8 mouse cellular contexts compared by ENCODE assay signal in genomic region chr1:167598255-167599081, GRCm38 (mm10). TPM values are rescaled to one million over a fixed set of nuclear protein-coding genes. Genes with fewer than 3 reads are reported as not detected.
DNase-seq lines count a peak whose midpoint lies in the region; ATAC-seq and TF ChIP-seq lines count a peak whose summit lies in the region.

TSS of gene Rxrg (plus strand) at chr1:167598384.

- under 1% methylated on average over 40 of the region's 40 CpGs for WGBS in hindbrain, embryonic 11.5 days
- WGBS in lung, postnatal 0 days, result 1% methylated on average over 40 of the region's 40 CpGs

- ATAC-seq in hindbrain, embryonic 11.5 days (ENCODE audit: low FRiP score), result peak; percentile 87
- peak; percentile 92 for ATAC-seq in lung, postnatal 0 days

- no peak for TF ChIP-seq EP300 in lung, postnatal 0 days (IDR thresholded peaks at IDR 0.05)

- H3K9ac ChIP-seq in hindbrain, embryonic 11.5 days (ENCODE audit: low read depth, low read length), result peak within 1 kb of the TSS; percentile 45; the same call in 1 of the 2 replicates
- no peak within 1 kb of the TSS for H3K9ac ChIP-seq in lung, postnatal 0 days (replicated peaks; ENCODE audit: low read depth)

- H3K27ac ChIP-seq in brown adipose tissue, adult 24 weeks (replicated peaks; ENCODE audit: low read depth, low read length), result no peak within 1 kb of the TSS
- no peak within 1 kb of the TSS; the same call in 1 of the 2 replicates for H3K27ac ChIP-seq in hindbrain, embryonic 11.5 days (ENCODE audit: low read depth, low read length)
- H3K27ac ChIP-seq in lung, postnatal 0 days (ENCODE audit: low read length), result no peak within 1 kb of the TSS

- peaks cover 2% of the 10 kb centered on the region; the same call in 1 of the 2 replicates for H3K27me3 ChIP-seq in hindbrain, embryonic 11.5 days (ENCODE audit: control insufficient read depth, insufficient read depth, low read length)
- peaks cover 11% of the 10 kb centered on the region; the same call in 1 of the 2 replicates for H3K27me3 ChIP-seq in lung, postnatal 0 days (replicated peaks; ENCODE audit: insufficient read depth, low read length)

- peak within 1 kb of the TSS; percentile 48 for H3K4me3 ChIP-seq in brown adipose tissue, adult 24 weeks (ENCODE audit: insufficient read depth, low read depth, low read length)
- peak within 1 kb of the TSS; percentile 35 for H3K4me3 ChIP-seq in hindbrain, embryonic 11.5 days (ENCODE audit: low read depth, low read length)
- H3K4me3 ChIP-seq in lung, postnatal 0 days (ENCODE audit: low read depth, low read length), result peak within 1 kb of the TSS; percentile 21

- no peaks in the 10 kb centered on the region for H3K4me1 ChIP-seq in brown adipose tissue, adult 24 weeks (ENCODE audit: control insufficient read depth, insufficient read depth, insufficient read length, low read length)
- H3K4me1 ChIP-seq in hindbrain, embryonic 11.5 days (replicated peaks; ENCODE audit: control insufficient read depth, insufficient read depth, low read length), result peaks cover 4% of the 10 kb centered on the region
- H3K4me1 ChIP-seq in lung, postnatal 0 days (ENCODE audit: insufficient read depth, low read depth, low read length), result no peaks in the 10 kb centered on the region

- H3K4me2 ChIP-seq in hindbrain, embryonic 11.5 days (replicated peaks; ENCODE audit: low read depth, low read length), result peak within 1 kb of the TSS; percentile 75
- H3K4me2 ChIP-seq in lung, postnatal 0 days (replicated peaks; ENCODE audit: low read depth, low read length), result peak within 1 kb of the TSS; percentile 59

- peak; percentile 24 for TF ChIP-seq CTCF in lung, postnatal 0 days (IDR thresholded peaks at IDR 0.05)

- no peaks in the 10 kb centered on the region for H3K9me3 ChIP-seq in hindbrain, embryonic 11.5 days (ENCODE audit: control insufficient read depth, low read length)
- no peaks in the 10 kb centered on the region for H3K9me3 ChIP-seq in lung, postnatal 0 days (ENCODE audit: low read length)

- H3K36me3 ChIP-seq in hindbrain, embryonic 11.5 days (ENCODE audit: control insufficient read depth, insufficient read depth, low read length), result no peaks in the 10 kb centered on the region
- no peaks in the 10 kb centered on the region for H3K36me3 ChIP-seq in lung, postnatal 0 days (ENCODE audit: insufficient read depth, low read length)

- peak; percentile 53 for DNase-seq in ES-CJ7 (ENCODE audit: low read depth, low spot score)
- DNase-seq in gastrocnemius, adult 18-20 months (ENCODE audit: low spot score), result peak; percentile 48
- peak; percentile 81 for DNase-seq in hindbrain, embryonic 11.5 days (ENCODE audit: low spot score)
- DNase-seq in layer of hippocampus, postnatal 14 days (ENCODE audit: low spot score in 2 of 2), result peak; percentile 23 to 36
- DNase-seq in lung, postnatal 0 days (ENCODE audit: low spot score), result peak; percentile 83
- DNase-seq in retina, postnatal 7 days (ENCODE audit: low read depth, low spot score), result peak; percentile 54
- no peak for DNase-seq in spleen, adult 18-20 months

RNA-seq across cellular contexts. Expression of gene Rxrg, which starts in this region (rescaled TPM):
- 26.0 and 34.8 TPM in 2 replicates for polyA plus RNA-seq in brown adipose tissue, adult 24 weeks (2012; ENCODE audit: insufficient read depth, insufficient read length, missing spikeins)
- total RNA-seq in gastrocnemius, adult 18-20 months (2021), result 10 to 100 TPM; 54.1 to 60.4 TPM
- polyA plus RNA-seq in hindbrain, embryonic 11.5 days (2014; fragmentation: Nextera tagmentation; extraction: Ambion mirVana), result 5.9 and 7.1 TPM in 2 replicates
- 1 to 10 TPM; 4.7 to 6.3 TPM for total RNA-seq in layer of hippocampus, postnatal 14 days (2021)
- polyA plus RNA-seq in lung, postnatal 0 days (2015; fragmentation: Nextera tagmentation; extraction: Ambion mirVana), result 0.42 and 0.60 TPM in 2 replicates

Comparison
In these comparisons a context has a peak if more than half of its experiments do, and no peak if none do; other contexts are left out.
1. RNA of gene Rxrg (total RNA-seq): 54.1 to 60.4 TPM in gastrocnemius, adult 18-20 months; 4.7 to 6.3 TPM in layer of hippocampus, postnatal 14 days; every median in the first group is over 4 times any median in the second.
2. Peak in DNase-seq, ATAC-seq, H3K4me3 ChIP-seq and H3K4me2 ChIP-seq in lung, postnatal 0 days; RNA of the gene not detected or under 1 TPM.
3. DNase-seq: peak in ES-CJ7 (single experiment), gastrocnemius, adult 18-20 months (single experiment), hindbrain, embryonic 11.5 days (single experiment), layer of hippocampus, postnatal 14 days (2 of 2) and retina, postnatal 7 days (single experiment); none in spleen, adult 18-20 months (0 of 2).
4. Peak in every context shown above with its lines, with median percentiles within 50 percentile points of each other: H3K4me3 ChIP-seq.